Mouse (Mus musculus) spleen, postnatal 36 days (tissue): Measurements from ENCODE around the gene Lfng.

Experiments
- DNase-seq, 2 experiments: peaks; one replicate each; pipeline ENCODE4 v3.0.0; 2022; ENCODE audit warnings: low spot score in 2 of 2, mixed read lengths in 1 of 2

The Lfng gene

GRCm38 (mm10) chr5:140607001-140607835, at the start of gene Lfng:
Lfng (plus strand) TSS chr5:140607320.
- peak; percentile 91 to 94 for DNase-seq

- no peak for DNase-seq
Observed at GRCm38 (mm10) chr5:140562601-140563000, 44.5 kb upstream of the Lfng start.

GRCm38 (mm10) chr5:140564896-140565295, 42.2 kb upstream of the Lfng start, which contains the start of gene Grifin:
Grifin (minus strand) TSS chr5:140565071.
- DNase-seq, result no peak

- no peak for DNase-seq
Observed at GRCm38 (mm10) chr5:140565451-140565850, 41.7 kb upstream of the Lfng start.

GRCm38 (mm10) chr5:140565856-140566255, 41.3 kb upstream of the Lfng start:
- DNase-seq, result peak; percentile 64 to 65

- DNase-seq, result no peak
Observed at GRCm38 (mm10) chr5:140566271-140566670, 40.8 kb upstream of the Lfng start.

GRCm38 (mm10) chr5:140567321-140567720, 39.8 kb upstream of the Lfng start:
- peak; percentile 87 to 91 for DNase-seq

GRCm38 (mm10) chr5:140567751-140568150, 39.4 kb upstream of the Lfng start:
- no peak for DNase-seq

- DNase-seq, result peak; percentile 55 to 70
Observed at GRCm38 (mm10) chr5:140568321-140568970, 38.7 kb upstream of the Lfng start.

- no peak for DNase-seq
Observed at GRCm38 (mm10) chr5:140569032-140569595, 38.0 kb upstream of the Lfng start.

- no peak for DNase-seq
Observed at GRCm38 (mm10) chr5:140570223-140570870, 36.8 kb upstream of the Lfng start.

- DNase-seq, result no peak
Observed at GRCm38 (mm10) chr5:140571201-140571600, 35.9 kb upstream of the Lfng start.

GRCm38 (mm10) chr5:140571673-140572072, 35.4 kb upstream of the Lfng start:
- DNase-seq, result no peak

GRCm38 (mm10) chr5:140572611-140573010, 34.5 kb upstream of the Lfng start:
- DNase-seq, result no peak

- peak; percentile 75 to 79 for DNase-seq
Observed at GRCm38 (mm10) chr5:140575381-140575866, 31.7 kb upstream of the Lfng start.

GRCm38 (mm10) chr5:140579221-140579620, 27.9 kb upstream of the Lfng start:
- no peak for DNase-seq

GRCm38 (mm10) chr5:140579771-140580170, 27.3 kb upstream of the Lfng start:
- no peak for DNase-seq

GRCm38 (mm10) chr5:140581569-140581968, 25.6 kb upstream of the Lfng start:
- no peak for DNase-seq

- no peak for DNase-seq
Observed at GRCm38 (mm10) chr5:140582995-140583731, 24.0 kb upstream of the Lfng start.

- DNase-seq, result no peak
Observed at GRCm38 (mm10) chr5:140583732-140584368, 23.3 kb upstream of the Lfng start.
